Mouse (Mus musculus) spleen, embryonic (tissue): ENCODE data around the gene Ipmk.

ENCODE experiments used
- CTCF ChIA-PET: fragments of 350-600 bp; sonication (Branson Sonifier 250); formaldehyde crosslinking; loops from one replicate; lab custom pipeline; 2022; lab: Charles Lee

The Ipmk gene

DNA sequence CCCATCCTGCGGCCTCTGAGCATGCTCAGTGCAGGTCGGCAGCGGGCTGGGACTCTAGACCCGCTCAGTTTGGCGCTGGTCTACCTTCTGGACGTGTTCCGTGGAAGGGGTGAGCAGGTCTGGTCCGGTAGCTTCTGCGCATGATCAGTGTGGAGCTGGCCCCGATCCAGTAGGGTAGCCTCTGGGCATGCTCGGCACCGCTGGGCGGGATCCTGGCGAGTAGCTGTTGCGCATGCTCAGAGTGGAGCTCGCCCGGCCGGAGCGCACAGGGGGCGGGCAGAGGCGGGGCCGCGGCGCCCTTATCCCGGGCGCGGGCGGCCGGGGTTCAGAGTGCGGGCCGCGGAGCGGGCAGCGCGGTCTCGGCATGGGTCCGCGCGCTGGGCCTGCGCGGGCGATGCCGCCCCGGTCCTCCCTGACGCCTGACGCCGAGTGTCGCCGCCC lies at the start of gene Ipmk:
TSS of gene Ipmk (plus strand) at position 255 of the 441 bp plus-strand sequence.
- CTCF ChIA-PET, result no interaction called here

DNA sequence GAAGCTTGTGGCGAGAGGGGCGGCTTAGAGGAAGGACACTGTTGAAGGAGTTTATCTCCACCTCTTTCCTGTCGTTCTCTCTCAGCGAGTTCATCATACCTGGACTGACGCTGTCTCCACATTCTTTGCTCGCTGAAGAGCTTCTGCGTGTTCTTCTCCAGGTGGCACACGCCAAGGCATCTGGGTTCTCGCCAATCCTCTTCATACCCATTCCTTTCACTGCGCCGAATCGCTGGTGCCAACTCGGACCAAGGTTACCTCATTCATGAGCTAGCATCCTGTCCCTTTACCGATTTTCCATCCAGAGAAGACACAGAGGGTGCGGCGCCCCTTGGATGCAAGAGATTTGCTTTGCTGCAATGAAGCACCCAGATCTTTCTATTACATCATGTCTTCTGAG lies 47.4 kb upstream of the Ipmk start:
- CTCF ChIA-PET, result no interaction called here

DNA sequence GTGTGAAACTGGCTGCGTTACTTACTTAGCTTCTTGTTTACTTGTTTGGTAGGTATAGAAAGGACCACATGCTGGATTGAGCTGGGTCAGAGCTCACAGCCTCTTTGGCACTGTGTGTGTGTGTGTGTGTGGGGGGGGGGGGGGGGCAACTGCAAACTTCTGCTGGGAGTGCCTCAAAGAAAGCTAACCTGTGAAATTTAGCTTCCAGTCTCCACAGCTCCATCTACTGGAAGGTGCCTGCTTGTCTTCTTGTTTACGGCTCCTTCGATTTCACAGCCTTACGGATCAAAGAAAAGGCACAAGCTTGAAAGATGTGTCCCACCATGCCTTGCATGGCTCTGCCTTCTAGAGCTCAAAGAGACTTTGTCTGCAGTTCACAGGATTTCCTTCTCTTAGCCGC lies 45.1 kb upstream of the Ipmk start:
- CTCF ChIA-PET, result interaction anchor here (0.6 to 0.9 kb wide), 3 partner anchors 36 to 940 kb away, joined by 3 to 7 read pairs (median 4); no protein-coding TSS in a partner anchor

DNA sequence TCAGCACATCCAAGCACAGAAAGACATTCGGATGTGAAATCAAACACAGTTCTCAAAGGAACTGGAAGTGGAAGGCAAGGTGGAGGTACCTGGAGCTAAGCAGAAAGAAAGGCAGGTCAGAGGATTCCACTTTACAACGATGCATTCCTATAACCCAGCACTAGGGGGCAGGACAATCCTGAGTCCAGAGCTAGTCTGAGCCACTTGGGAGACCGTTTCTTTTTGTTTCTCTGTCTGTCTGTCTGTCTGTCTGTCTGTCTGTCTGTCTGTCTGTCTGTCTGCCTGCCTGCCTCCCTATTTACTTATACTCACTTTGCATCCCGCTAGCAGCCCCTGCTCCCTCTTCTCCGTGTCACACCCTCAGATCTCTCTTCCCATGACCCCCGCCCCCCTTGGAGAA lies 41.4 kb upstream of the Ipmk start:
- CTCF ChIA-PET, result no interaction called here

DNA sequence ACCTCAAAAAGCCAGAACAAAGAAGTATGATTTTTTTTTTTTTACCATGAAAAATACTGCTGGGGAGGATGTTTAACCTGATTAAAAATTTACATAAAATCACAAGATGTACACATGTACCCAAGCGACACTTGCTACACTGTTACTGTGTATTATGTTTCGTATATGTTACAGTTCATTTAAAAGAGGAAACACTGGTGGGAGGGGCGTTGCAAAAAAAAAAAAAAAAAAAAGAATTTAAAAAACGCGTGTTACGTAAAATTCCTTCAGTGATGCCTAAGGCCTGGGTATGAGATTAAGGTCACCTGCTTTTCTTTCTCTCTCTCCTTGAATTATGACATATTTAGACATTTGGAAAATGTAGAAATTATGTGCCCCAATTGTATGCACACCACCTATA lies 40.8 kb upstream of the Ipmk start:
- CTCF ChIA-PET, result no interaction called here

DNA sequence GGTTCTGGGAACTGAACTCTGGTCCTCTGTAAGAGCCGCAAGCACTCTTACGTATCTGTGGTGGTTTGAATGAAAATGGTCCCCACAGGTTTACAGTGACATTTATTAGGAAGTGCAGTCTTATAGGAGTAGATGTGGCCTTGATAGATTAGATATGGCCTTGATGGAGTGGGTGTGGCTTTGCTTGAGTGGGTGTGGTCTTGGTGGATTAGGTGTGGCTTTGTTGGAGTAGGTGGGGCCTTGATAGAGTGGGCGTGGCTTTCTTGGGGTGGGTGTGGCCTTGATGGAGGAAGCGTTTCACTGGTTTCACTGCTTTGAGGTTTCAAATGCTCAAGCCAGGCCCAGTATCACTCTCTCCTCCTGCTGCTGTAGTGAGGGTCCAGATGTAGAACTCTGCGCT lies 39.4 kb upstream of the Ipmk start:
- CTCF ChIA-PET, result interaction anchor here (0.5 kb wide), 1 partner anchor 93 kb away, joined by 11 read pairs; no protein-coding TSS in a partner anchor

DNA sequence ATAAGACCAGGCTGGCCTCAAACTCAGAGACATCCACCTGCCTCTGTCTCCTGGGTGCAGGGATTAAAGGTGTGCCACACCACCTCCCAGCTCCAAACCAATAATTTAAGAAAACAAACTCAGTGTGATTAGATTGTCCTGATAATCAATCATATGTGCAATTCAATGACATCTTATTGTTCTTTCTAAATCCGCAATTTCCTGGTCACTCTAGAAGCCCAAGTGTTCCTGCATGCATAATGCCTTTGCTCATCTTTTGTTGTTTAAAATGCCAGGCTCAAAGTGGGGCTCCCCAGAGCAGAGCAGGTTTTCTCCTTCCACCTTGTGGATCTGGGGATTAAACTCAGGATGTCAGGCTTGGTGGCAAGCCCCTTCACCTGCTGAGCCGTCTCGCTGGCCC lies 37.3 kb upstream of the Ipmk start:
- CTCF ChIA-PET, result interaction anchor here (0.7 kb wide), 1 partner anchor 81 kb away, joined by 3 read pairs; no protein-coding TSS in a partner anchor

DNA sequence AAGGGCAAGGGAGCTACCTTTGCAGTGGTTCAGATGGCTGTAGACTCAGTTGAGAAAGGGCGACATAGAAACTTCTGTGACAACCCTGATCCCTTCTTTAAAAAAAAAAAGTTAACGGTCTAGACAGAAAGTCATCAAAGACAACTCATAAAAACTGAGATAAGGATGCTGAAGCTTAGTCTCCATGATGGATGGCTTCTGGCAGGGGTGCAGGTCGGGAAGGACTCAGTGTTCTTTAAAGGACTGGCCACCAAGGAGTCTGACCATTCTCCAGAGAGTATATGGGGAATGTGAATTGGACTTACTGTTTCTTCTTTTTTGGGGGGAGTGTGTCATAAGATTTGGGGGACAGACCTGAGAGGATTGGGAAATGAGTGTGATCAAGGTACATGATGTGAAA lies 33.0 kb upstream of the Ipmk start:
- CTCF ChIA-PET, result no interaction called here

DNA sequence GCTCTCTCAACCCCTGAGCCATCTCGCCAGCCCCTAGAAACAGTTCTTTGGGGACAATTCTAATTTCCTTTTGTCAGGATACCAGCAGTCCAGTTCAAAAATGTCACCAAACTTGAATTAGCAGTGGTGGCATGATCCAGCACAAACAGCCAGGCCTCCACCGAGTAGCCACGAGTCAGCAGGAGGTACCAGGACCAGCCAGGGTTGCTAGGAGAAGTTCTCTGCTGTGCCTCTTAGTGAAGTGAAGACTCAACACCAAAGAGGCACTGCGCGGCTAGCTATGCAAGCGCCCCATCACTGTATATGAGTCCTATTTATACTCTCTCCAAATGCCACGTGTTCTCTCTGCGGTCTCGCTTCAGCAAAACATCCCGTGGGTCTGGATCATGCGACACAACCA lies 31.5 kb upstream of the Ipmk start:
- CTCF ChIA-PET, result no interaction called here

DNA sequence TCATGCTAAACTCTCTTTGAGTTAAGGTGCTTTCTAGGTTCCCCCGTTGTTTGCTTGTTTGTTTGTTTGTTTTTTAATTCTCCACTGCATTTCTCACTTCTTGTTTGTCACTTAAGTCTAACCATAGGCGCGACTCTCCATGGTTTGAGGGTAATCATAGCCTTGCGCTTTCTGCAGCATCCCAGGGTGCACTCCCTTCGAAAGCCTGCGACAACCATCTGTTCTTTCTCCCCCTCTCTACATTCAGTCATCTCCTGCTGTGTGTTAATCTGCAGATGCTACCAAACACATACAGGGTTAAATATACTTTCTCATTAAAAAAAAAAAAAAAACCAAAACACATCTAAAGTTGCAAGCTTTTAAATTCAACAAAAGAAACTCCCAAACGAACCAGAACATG lies 31.1 kb upstream of the Ipmk start:
- CTCF ChIA-PET, result no interaction called here

DNA sequence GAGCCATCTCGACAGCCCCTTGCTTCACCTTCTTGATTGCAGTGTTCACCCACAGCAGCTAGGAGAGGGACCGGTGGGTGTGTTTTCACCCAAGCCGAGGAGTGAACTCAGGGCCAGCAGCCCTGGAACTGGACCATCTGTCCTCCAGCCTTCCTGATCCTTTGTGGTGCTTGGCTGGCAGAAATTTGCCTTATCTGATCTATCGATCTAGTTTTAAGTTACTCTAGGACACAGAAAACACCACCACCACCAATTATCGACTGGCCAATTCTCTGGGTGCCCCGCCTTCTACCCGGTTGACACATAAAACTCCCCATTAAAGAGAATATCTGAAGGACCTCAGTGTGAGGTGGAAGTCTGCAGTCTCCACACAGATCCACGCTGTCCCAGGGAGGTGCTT lies 23.9 kb upstream of the Ipmk start:
- CTCF ChIA-PET, result no interaction called here

DNA sequence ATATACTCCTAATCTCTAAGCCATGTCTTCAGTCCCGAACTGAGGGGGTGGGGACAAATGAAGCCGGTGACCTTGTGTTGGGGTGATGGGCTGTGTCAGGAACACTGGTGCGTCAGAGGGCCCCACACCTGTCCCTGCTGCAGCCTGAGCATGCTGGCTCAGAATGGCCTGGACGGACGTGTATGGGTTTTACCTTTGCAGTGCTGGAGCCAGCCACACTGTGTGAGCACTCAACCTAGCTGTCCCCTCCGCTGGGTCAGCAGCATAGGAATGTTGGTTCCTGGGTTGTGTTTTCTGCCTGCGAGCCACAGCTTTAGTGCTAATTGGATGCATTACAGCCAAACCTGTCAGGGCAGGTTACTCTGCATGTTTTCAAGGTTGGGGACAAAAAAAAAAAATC lies 21.4 kb upstream of the Ipmk start:
- CTCF ChIA-PET, result interaction anchor here (0.7 to 1.3 kb wide), 3 partner anchors 24 to 77 kb away, joined by 5 to 10 read pairs (median 9); no protein-coding TSS in a partner anchor

DNA sequence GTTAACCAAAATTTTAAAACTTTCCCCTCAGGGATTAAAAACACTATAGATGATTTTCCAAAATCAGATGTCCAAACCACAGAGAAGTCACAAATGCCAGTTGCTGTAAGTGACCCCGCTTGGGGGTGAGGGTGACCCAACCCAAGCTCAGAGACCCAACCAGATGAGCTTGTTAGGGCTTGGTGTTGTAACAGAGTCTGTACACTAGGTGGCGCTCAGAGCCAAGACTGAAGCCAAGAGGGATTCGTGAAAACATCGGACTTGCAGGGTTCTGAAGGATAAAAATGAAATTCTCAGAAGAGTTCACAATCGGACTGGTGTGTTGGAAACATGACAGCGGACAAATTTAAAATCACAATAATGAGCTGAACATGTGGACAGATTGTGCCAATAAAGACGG lies 20.8 kb upstream of the Ipmk start:
- CTCF ChIA-PET, result interaction anchor here (1.2 to 1.3 kb wide), 2 partner anchors 75 to 77 kb away, joined by 9 to 10 read pairs; no protein-coding TSS in a partner anchor

DNA sequence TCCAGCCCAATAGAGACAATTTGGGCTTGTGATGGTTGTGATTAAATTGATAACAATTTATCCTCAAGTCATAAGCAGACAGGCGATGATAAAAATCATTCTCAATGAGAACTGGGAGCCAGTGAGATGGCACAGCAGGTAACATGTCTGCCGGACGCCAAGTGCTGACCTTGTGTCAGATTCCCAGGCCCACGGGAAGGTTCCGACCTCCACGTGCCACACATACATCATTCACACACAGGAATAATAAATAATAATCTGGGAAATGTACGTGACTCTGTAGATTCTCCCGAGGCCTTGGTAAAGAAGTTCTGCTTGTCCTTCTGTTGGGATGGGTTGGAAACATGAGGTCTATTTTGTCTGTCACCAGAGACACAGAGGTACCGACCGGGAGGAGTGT lies 20.2 kb upstream of the Ipmk start:
- CTCF ChIA-PET, result interaction anchor here (1.2 to 1.3 kb wide), 2 partner anchors 74 to 76 kb away, joined by 9 to 10 read pairs; no protein-coding TSS in a partner anchor

DNA sequence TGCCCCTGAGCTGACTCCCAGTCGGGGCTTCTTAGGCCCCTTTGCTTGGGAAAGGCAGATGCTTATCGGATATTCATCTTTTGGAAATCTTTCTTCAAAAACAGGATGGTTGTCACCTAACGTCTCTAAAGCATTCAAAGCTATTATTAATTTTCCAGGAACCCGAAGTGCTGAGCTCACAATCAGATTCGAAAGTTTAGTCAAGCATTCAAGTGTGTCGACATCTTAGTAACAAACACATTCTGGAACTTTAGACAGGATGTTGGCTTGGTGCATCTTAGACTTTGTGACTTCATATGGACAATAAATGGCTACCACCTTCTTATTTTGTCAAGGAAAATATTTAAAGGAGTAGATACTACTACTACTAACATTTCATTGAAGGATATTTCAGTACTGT lies 19.2 kb upstream of the Ipmk start:
- CTCF ChIA-PET, result interaction anchor here (1.1 kb wide), 1 partner anchor 71 kb away, joined by 5 read pairs; no protein-coding TSS in a partner anchor

DNA sequence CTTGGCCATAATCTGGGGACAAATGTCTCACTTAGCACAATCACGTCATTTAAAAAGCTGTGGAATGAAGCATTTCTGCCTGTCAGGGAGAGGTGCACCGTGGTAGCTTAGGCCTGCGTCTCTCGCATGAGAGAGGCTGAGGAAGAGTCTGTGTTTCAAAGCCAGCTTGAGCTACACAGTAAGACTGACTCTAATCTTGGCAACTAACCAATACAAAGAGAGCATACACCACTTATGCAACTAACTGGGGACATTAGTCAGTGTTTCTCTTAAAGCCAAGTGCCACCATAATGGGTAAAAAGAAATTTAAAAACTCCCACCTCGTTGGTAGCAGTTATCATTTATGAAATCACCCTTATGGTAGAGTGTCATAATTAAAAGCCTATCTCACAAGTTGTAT lies 18.7 kb upstream of the Ipmk start:
- CTCF ChIA-PET, result interaction anchor here (1.1 kb wide), 1 partner anchor 71 kb away, joined by 5 read pairs; no protein-coding TSS in a partner anchor

DNA sequence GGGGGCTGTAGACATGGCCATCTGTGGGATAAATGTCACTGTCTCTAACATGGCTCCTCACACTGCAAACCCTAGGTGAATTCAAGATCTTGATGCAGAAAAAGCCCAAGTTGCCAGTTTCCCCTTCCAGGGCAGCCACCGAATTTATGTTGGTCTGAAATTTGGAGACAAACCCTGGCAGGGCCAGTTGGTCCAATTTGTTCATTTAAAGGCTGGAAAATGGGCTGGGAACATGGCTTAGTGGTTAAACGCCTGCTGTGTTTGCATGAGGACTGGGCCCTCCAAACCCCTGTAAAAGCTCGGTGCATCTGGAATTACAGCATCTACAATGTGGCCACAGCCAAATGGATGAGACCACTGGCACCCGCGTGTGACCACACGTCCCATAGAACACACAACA lies 18.3 kb upstream of the Ipmk start:
- CTCF ChIA-PET, result no interaction called here

DNA sequence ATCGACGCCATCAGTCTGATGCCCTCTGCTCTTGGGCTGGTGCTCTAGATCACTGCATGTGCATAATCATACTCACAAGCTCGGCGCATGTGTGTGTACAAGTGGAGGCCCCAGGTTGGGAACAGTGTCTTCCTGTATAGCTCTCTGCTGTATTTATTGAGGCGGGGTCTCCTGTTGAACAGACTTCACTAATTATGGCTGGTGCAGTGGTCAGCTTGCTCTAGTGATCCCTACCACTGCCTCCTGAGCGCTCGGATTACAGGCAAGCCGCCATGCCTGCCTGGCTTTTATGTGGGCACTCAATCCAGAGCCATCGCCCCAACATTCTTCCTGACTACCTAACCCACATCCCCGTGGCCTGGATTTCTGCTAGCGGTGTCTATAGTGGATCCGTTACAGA lies 17.5 kb upstream of the Ipmk start:
- CTCF ChIA-PET, result no interaction called here

DNA sequence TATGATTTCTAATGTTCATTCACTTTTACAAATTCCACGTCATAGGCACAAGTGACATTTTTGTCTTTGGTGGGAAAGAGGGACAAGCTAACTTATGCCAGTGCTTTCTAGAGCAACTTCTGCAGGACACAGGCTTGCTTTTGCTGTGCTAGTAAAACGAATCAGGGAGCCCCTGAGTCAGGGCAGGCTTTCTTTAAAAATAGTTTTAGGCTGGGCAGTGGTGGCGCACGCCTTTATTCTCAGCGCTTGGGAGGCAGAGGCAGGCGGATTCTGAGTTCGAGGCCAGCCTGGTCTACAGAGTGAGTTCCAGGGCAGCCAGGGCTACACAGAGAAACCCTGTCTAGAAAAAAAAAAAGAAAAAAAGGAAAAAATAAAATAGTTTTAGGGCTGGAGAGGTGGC lies 15.7 kb upstream of the Ipmk start:
- CTCF ChIA-PET, result no interaction called here

DNA sequence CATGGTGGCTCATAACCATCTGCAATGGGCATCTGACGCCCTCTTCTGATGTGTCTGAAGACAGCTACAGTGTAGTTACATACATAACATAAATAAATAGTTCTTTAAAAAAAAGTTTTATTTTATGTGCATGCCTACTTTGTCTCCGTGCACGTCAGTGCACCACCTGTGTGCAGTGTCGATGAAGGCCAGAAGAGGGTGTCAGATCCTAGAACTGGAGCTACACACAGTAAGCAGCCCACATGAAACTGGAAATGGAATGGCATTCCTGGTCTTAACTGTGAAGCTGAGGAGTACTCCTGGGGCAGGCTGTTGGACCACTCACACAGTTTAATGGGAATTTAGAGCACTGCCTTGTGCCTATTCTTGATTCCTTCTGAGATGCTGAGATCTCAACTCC lies 15.2 kb upstream of the Ipmk start:
- CTCF ChIA-PET, result no interaction called here

DNA sequence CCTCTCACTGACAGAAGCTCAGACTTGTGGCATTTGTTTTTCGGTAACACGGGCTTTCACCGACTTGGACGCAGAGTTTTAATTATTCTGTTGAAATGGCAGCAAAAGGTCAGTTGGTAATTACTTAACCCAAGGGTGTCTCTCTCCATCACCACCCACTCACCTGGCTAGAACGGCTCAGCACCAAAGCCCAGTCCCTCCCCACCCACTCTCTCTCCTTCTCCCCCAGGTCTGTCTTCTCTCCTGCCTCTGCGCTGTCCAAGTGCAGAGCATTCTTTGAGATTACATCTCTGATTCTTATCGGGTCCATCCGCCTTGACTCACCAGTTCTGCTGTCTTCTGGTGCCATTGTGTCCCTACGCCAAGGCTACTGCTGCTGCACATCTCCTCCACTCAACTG lies 14.7 kb upstream of the Ipmk start:
- CTCF ChIA-PET, result no interaction called here

DNA sequence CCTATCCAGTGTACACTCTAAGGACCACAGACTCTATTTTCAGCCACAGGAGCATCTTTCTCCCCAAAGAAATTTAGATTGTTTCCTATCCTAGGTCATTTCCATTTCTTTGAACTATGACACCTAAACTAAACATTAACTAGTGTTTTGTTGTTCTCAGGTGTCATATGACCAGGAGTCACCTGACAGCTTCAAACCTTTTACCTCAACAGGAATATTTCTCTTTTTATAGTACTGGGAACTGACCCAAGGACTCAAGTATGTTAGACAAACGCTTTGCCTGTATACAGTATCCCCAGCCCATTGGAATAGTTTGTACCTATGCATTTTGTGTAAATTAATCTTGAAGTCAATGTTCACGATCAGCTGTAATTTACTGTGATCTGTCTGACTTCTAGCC lies 9.8 kb upstream of the Ipmk start:
- CTCF ChIA-PET, result interaction anchor here (0.9 kb wide), 1 partner anchor 36 kb away, joined by 3 read pairs; no protein-coding TSS in a partner anchor

DNA sequence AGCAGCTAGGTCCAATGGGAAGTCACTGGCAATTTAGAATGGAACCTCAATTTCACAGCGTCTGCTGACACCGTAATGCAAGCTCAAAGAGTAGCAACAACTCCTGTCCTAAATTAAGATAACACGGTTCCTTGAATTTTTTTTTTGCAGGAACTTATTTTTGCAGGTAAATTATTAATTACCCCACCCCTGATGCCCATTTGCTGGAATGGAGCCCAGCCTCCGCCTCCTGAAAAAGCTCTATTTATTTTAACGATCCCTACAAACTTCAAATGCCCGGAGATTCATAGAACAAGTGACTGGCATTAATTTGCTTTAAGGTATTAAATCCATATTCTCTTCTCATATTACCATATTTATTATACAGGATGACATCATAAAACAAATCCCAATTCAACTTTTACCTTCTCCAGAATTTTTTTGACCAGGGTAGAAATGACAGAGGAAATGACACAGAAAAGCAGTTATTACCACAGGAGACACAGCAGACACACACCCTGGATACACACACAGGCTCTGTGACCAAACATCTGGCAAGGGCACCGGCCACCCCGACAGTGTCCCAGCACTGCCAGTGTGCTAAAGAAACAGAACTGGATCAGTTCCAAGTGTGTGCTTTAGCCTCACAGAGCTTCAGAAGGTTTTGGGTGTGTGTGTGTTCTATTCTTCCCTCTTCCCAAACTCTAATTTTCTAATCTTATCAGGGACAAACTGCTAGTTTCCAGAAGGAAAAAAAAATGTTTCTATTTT lies 9.2 kb upstream of the Ipmk start:
- CTCF ChIA-PET, result interaction anchor here (0.6 to 0.9 kb wide), 3 partner anchors 36 to 63 kb away, joined by 3 read pairs; no protein-coding TSS in a partner anchor
